Mouse (Mus musculus): Measurements from ENCODE around the gene Gins2. TPM values are rescaled to one million over a fixed set of nuclear protein-coding genes. Genes with fewer than 3 reads are reported as not detected.

Gene Gins2
- total RNA-seq, 1 experiment from 2014 or later = 15.5 TPM

Small RNAs within 50 kb of the gene (microRNA-seq; reads per million reads assigned to microRNA genes)
- 0 to 0.38 reads per million in 2 experiments for gene Mir7687

Other genes starting within 250 kb of the Gins2 start
- gene 1190005I06Rik, start 58.3 kb upstream of the Gins2 start, total RNA-seq (2021) = 27.8 and 31.6 TPM in 2 replicates
- gene Gm27021, start 78.8 kb upstream of the Gins2 start, total RNA-seq (2021) = 0.64 TPM in 1 of 2 replicates, not detected in the other
- 2,387 and 2,670 TPM in 2 replicates for gene Cox4i1, start 78.9 kb upstream of the Gins2 start, total RNA-seq (2021)
- 106 and 116 TPM in 2 replicates for gene Emc8, start 79.3 kb upstream of the Gins2 start, total RNA-seq (2021)
- gene Irf8, start 147.1 kb upstream of the Gins2 start, total RNA-seq (2021) = 16.9 and 31.7 TPM in 2 replicates

All from adrenal gland, postnatal 14 days (tissue).